Mouse (Mus musculus) forebrain, embryonic 12.5 days (tissue): ENCODE data around the gene Homer1. TPM values are rescaled to one million over a fixed set of nuclear protein-coding genes. Genes with fewer than 3 reads are reported as not detected.

Experiments
- ATAC-seq: fragments of 200-750 bp; cut with Nextera tagmentation; 2 replicates; pipeline ENCODE4 v1.8.0; 2017; ENCODE audit warnings: moderate TSS enrichment; ENCODE audit not compliant: low FRiP score
- H3K27ac ChIP-seq: fragments of 300-500 bp; sonication (generic); 2 replicates; pipeline ENCODE4 v1.5.1; 2016; ENCODE audit warnings: mild to moderate bottlenecking
- H3K27me3 ChIP-seq: fragments of 300-500 bp; sonication (generic); 2 replicates; pipeline ENCODE4 v1.6.1; 2016; ENCODE audit warnings: mild to moderate bottlenecking
- H3K36me3 ChIP-seq: fragments of 300-500 bp; sonication (generic); replicated peaks from 2 replicates; pipeline ENCODE4 v1.6.1; 2016; ENCODE audit warnings: mild to moderate bottlenecking
- H3K4me1 ChIP-seq: fragments of 300-500 bp; sonication (generic); 2 replicates; pipeline ENCODE4 v1.6.1; 2016
- H3K4me2 ChIP-seq: fragments of 300-500 bp; sonication (generic); 2 replicates; pipeline ENCODE4 v1.6.1; 2016; ENCODE audit warnings: mild to moderate bottlenecking, moderate library complexity
- H3K4me3 ChIP-seq: fragments of 300-500 bp; sonication (generic); replicated peaks from 2 replicates; pipeline ENCODE4 v1.5.1; 2016; ENCODE audit warnings: mild to moderate bottlenecking
- H3K9ac ChIP-seq: fragments of 300-500 bp; sonication (generic); 2 replicates; pipeline ENCODE4 v1.6.1; 2016; ENCODE audit warnings: mild to moderate bottlenecking
- H3K9me3 ChIP-seq: fragments of 300-500 bp; sonication (generic); 2 replicates; pipeline ENCODE4 v1.6.1; 2016
- WGBS: fragments of 180-500 bp; shearing (Covaris S2); methylation state at CpG from one replicate; pipeline ENCODE4 v1.1.7; 2016; 5-methylcytosine and 5-hydroxymethylcytosine counted together
- polyA plus RNA-seq: library from polyadenylated mRNA; unstranded; fragments of >200 nt; fragmentation: Nextera tagmentation; extraction: Ambion mirVana; gene quantifications from 2 replicates; pipeline ENCODE4 v1.2.1, GENCODE M21; 2016

Homer1 gene
- polyA plus RNA-seq, 1 experiment from 2014 or later: 16.2 TPM

GRCm38 (mm10) chr13:93306545-93306944, 7.1 kb downstream of the Homer1 start:
- H3K9me3 ChIP-seq: no peaks in the 10 kb centered on the region

DNA sequence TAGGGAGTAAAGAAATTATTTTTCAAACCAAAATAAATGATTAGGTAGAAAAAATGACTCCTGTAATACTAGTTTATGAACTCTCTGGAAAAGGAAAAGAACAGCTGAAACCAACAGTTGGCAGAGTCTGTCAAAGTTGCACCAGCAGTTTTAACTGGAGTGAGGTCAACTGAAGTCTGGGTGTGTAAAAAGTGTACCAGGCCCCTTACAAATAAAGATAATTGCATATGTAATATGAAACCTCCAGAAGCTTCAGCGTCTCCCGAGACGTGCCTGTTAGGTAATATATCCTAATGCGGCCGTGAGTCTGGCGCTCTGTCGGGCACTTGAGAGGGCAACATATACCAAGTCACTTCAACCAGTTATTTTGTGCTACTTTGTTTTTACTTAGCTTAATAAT, 8.3 kb downstream of the Homer1 start:
- Histone ChIP-seq H3K4me2 (peak overlapping the region; percentile 3; the same call in 1 of the 2 replicates), H3K4me1 (peaks cover 41% of the 10 kb centered on the region), H3K4me3 (no peak overlapping the region), H3K9me3 (no peaks in the 10 kb centered on the region), H3K36me3 (no peaks in the 10 kb centered on the region), H3K27me3 (no peaks in the 10 kb centered on the region), H3K27ac (no peak overlapping the region), H3K9ac (no peak overlapping the region)
- WGBS: 44% methylated on average over 7 of the region's 7 CpGs
- ATAC-seq: no peak

More at GRCm38 (mm10) chr13:93306545-93306944, 7.1 kb downstream of the Homer1 start:
- 53% methylated on average over 3 of the region's 3 CpGs for WGBS
- H3K4me2 ChIP-seq: peak overlapping the region; percentile 64
- H3K27ac ChIP-seq: no peak overlapping the region
- no peak for ATAC-seq
- no peak overlapping the region for H3K9ac ChIP-seq
- H3K4me1 ChIP-seq: peaks cover 41% of the 10 kb centered on the region
- no peaks in the 10 kb centered on the region for H3K27me3 ChIP-seq
- H3K36me3 ChIP-seq: no peaks in the 10 kb centered on the region
- no peak overlapping the region; the same call in 1 of the 2 replicates for H3K4me3 ChIP-seq

DNA sequence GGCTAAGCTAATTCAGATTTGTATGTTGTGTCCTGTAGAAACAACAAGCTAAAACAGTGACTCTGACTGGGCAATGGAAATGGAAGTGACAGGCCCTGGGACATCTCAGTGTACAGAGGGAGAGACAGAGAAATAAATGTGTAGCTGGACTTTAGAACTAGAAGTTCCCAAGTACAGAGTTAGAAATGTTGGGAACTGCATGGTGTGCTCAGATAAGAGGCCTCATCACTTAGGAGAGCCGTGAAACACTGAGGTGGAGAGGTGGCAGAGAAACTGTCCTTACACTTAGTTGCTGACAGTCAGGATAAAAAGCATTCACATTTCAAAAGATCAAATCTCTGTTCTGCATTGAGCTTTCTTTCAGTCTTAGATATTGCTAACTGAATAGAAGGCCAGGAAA, 9.9 kb downstream of the Homer1 start:
- no peak overlapping the region for H3K4me2 ChIP-seq
- no peak overlapping the region for H3K4me3 ChIP-seq
- no peak for ATAC-seq
- WGBS: 77% methylated on average over 1 of the region's 1 CpGs
- no peaks in the 10 kb centered on the region for H3K9me3 ChIP-seq
- H3K27me3 ChIP-seq: no peaks in the 10 kb centered on the region
- H3K27ac ChIP-seq: no peak overlapping the region
- H3K36me3 ChIP-seq: no peaks in the 10 kb centered on the region
- H3K4me1 ChIP-seq: peaks cover 41% of the 10 kb centered on the region
- H3K9ac ChIP-seq: no peak overlapping the region

- Histone ChIP-seq H3K9ac (no peak overlapping the region), H3K27me3 (no peaks in the 10 kb centered on the region), H3K4me2 (no peak overlapping the region), H3K27ac (no peak overlapping the region), H3K4me1 (peaks cover 20% of the 10 kb centered on the region), H3K4me3 (no peak overlapping the region), H3K9me3 (no peaks in the 10 kb centered on the region), H3K36me3 (no peaks in the 10 kb centered on the region)
- no peak for ATAC-seq
Observed at GRCm38 (mm10) chr13:93312518-93312917, 13.1 kb downstream of the Homer1 start.

DNA sequence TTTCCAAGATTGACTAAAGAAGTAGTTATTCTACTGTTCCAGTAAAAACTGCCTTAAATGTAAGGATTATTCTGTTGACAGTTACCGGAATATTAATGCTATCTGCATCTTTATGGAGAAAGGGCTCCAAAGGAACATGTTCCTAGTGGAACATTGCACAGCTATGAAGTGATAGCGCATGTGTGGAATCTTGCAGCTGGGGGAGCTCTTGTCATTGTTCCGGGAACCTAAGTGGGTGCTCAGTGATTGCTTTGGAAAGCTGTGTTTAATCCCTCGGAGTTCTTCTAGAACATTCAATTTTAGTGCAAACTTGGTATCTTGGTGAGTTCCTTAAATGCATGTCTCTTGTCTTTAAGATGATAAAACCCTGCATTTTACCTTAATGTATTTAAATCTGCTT, 14.9 kb downstream of the Homer1 start:
- Histone ChIP-seq H3K4me1 (peaks cover 4% of the 10 kb centered on the region; the same call in 1 of the 2 replicates), H3K9me3 (no peaks in the 10 kb centered on the region), H3K4me3 (no peak overlapping the region), H3K36me3 (no peaks in the 10 kb centered on the region), H3K9ac (no peak overlapping the region), H3K27ac (no peak overlapping the region), H3K27me3 (no peaks in the 10 kb centered on the region), H3K4me2 (no peak overlapping the region)
- 89% methylated on average over 4 of the region's 4 CpGs for WGBS
- no peak for ATAC-seq

DNA sequence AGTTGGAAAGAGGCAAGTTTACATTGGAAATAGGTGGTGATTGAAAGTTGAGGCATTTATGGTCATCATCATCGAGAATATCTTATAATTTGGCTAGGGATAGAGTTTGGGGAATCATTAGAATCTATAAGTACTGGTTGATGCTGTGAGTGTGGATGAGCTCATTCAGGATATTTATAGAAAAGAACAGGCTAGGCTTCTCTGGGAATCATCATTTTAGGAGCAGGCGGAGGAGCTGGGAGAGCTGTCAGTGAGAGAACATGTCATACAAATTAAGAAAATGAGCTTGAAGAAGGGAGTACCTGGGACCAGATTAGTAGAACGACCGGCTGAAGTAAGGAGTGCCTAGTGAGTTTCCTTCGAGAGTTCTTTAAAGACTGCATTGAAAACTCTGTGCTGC, 20.7 kb downstream of the Homer1 start:
- Histone ChIP-seq H3K9ac (no peak overlapping the region), H3K4me1 (no peaks in the 10 kb centered on the region), H3K36me3 (no peaks in the 10 kb centered on the region), H3K27me3 (no peaks in the 10 kb centered on the region), H3K4me2 (no peak overlapping the region), H3K9me3 (no peaks in the 10 kb centered on the region), H3K4me3 (no peak overlapping the region), H3K27ac (no peak overlapping the region)
- WGBS: 87% methylated on average over 5 of the region's 5 CpGs
- no peak for ATAC-seq

- H3K4me2 ChIP-seq: no peak overlapping the region
- no peak overlapping the region for H3K27ac ChIP-seq
- no peak for ATAC-seq
- H3K4me3 ChIP-seq: no peak overlapping the region
- no peaks in the 10 kb centered on the region for H3K36me3 ChIP-seq
- no peaks in the 10 kb centered on the region for H3K27me3 ChIP-seq
- no peaks in the 10 kb centered on the region for H3K9me3 ChIP-seq
- H3K9ac ChIP-seq: no peak overlapping the region
- no peaks in the 10 kb centered on the region for H3K4me1 ChIP-seq
- 90% methylated on average over 3 of the region's 3 CpGs for WGBS
Observed at GRCm38 (mm10) chr13:93326326-93326725, 26.9 kb downstream of the Homer1 start.

DNA sequence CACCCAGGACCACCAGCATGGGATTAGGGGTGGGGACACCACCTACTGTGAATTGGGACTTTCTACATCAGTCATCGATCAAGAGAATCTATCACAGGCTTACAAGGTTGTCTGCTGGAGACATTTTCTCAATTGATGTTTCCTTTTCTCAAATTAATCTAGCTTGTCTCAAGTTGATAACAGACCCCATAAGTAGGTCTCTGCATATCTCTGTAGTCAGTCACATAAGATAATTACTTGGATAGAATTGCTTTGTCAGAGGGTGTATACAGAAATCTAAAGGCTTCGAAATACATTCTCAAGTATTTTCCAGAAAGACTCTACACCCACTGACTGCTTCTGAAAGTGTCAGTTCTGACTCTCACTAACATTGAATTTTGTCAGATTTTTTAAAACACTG, 32.3 kb downstream of the Homer1 start:
- H3K4me2 ChIP-seq: no peak overlapping the region
- no peak for ATAC-seq
- H3K9me3 ChIP-seq: no peaks in the 10 kb centered on the region
- WGBS: 86% methylated on average over 2 of the region's 2 CpGs
- H3K9ac ChIP-seq: no peak overlapping the region
- H3K4me3 ChIP-seq: no peak overlapping the region
- no peaks in the 10 kb centered on the region for H3K27me3 ChIP-seq
- H3K36me3 ChIP-seq: no peaks in the 10 kb centered on the region
- no peak overlapping the region for H3K27ac ChIP-seq
- H3K4me1 ChIP-seq: no peaks in the 10 kb centered on the region

- H3K4me2 ChIP-seq: no peak overlapping the region
- ATAC-seq: no peak
Observed at GRCm38 (mm10) chr13:93332491-93332890, 33.1 kb downstream of the Homer1 start.

DNA sequence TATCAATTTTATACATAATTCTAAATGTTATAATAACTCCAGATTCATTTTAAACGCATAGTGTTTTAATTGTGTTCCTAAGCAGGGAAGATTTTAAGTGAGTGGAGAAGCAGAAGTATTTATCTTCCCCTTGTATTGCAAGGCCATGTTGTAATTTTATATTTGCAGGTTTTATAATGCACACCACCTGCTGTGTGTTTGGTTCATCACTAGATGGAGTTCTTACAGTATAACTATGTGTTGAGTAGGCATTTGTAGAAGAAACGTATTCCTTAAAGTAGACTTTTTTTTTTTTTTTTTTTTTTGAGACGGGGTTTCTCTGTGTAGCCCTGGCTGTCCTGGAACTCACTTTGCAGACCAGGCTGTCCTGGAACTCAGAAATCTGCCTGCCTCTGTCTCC, 35.9 kb downstream of the Homer1 start:
- no peak overlapping the region for H3K4me3 ChIP-seq
- H3K9ac ChIP-seq: no peak overlapping the region
- H3K27ac ChIP-seq: no peak overlapping the region
- H3K36me3 ChIP-seq: no peaks in the 10 kb centered on the region
- ATAC-seq: no peak
- H3K4me2 ChIP-seq: no peak overlapping the region
- H3K4me1 ChIP-seq: no peaks in the 10 kb centered on the region
- 79% methylated on average over 3 of the region's 3 CpGs for WGBS
- H3K9me3 ChIP-seq: no peaks in the 10 kb centered on the region
- H3K27me3 ChIP-seq: no peaks in the 10 kb centered on the region

More at GRCm38 (mm10) chr13:93332491-93332890, 33.1 kb downstream of the Homer1 start:
- Histone ChIP-seq H3K9ac (no peak overlapping the region), H3K9me3 (no peaks in the 10 kb centered on the region), H3K27ac (no peak overlapping the region), H3K4me1 (no peaks in the 10 kb centered on the region), H3K27me3 (no peaks in the 10 kb centered on the region), H3K4me3 (no peak overlapping the region), H3K36me3 (no peaks in the 10 kb centered on the region)
- 98% methylated on average over 13 of the region's 13 CpGs for WGBS

DNA sequence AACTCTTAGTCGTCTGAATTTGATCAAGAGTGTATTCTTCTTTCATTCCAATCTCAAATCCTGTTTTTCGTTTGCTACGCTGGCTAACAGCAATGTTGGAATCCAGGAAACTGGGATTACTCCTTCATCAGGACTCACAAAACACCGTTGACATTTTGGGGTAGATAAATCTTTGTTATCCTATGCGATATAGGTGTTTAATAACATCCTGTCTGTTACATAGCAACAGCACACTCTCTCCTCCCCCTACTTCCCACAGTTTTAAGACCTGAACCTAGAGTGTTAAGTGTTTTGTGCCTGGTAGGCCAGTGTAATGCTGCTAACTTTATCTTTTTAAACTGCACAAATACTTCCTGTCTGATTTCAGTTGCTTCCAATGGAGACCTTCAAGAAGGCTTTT, 39.0 kb downstream of the Homer1 start:
- no peaks in the 10 kb centered on the region for H3K9me3 ChIP-seq
- H3K9ac ChIP-seq: no peak overlapping the region
- H3K4me1 ChIP-seq: no peaks in the 10 kb centered on the region
- 81% methylated on average over 5 of the region's 5 CpGs for WGBS
- H3K27me3 ChIP-seq: no peaks in the 10 kb centered on the region
- ATAC-seq: no peak
- no peaks in the 10 kb centered on the region for H3K36me3 ChIP-seq
- no peak overlapping the region for H3K4me2 ChIP-seq
- H3K4me3 ChIP-seq: no peak overlapping the region
- H3K27ac ChIP-seq: no peak overlapping the region

DNA sequence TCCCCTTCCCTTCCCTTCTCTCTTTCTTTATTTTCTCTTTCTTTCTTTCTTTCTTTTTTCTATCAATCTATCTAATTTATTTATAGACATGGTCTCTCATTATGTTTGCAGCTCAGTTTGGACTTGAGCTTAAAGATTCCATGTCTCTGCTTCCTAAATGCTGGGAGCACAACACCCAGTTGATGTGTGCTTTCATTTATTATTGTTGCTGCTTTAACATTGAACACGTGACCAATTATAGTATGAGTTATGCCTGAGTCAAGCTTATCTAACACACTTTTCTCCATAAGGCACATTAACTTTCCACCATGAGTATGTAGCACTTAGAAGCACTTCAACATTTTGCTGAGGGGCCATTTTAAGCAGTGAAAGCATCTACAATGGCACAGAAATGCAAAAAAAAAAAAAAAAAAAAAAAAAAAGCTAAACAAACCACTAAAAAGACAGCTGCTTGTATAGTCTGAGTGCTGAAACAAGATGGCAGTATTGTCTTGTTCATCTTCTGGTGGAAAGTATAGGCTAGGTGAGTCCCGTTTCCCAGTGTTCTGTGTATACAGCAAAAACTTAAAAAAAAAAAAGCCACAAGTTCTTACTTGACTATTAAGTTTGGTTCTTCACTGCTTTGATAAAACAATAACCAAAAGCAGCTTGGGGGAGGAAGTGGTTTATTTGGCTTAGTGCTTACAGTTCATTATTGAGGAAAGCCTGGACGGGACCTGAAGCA, 41.3 kb downstream of the Homer1 start:
- 89% methylated on average over 3 of the region's 3 CpGs for WGBS
- Histone ChIP-seq H3K27me3 (no peaks in the 10 kb centered on the region), H3K9me3 (no peaks in the 10 kb centered on the region), H3K36me3 (no peaks in the 10 kb centered on the region), H3K4me2 (no peak overlapping the region), H3K4me3 (no peak overlapping the region), H3K27ac (no peak overlapping the region), H3K4me1 (no peaks in the 10 kb centered on the region), H3K9ac (no peak overlapping the region)
- ATAC-seq: no peak

- H3K36me3 ChIP-seq: no peaks in the 10 kb centered on the region
- no peak overlapping the region for H3K4me3 ChIP-seq
- no peak overlapping the region for H3K9ac ChIP-seq
- H3K4me2 ChIP-seq: no peak overlapping the region
- no peak for ATAC-seq
- WGBS: 78% methylated on average over 5 of the region's 5 CpGs
- no peaks in the 10 kb centered on the region for H3K4me1 ChIP-seq
- H3K27ac ChIP-seq: no peak overlapping the region
- H3K27me3 ChIP-seq: no peaks in the 10 kb centered on the region
- H3K9me3 ChIP-seq: no peaks in the 10 kb centered on the region
Observed at GRCm38 (mm10) chr13:93342641-93343040, 43.2 kb downstream of the Homer1 start.
